Mouse (Mus musculus) kidney, postnatal 10 days (tissue): ENCODE data around the gene Rab43.
A peak's percentile ranks its signal among the peaks of the same experiment; 100 is the strongest.
"Not testable (repeated sequence)": the region's sequence is repeated elsewhere in the genome, so short reads cannot be mapped to it uniquely, and the experiment has no call there.

ENCODE experiments used
- DNase-seq: peaks from one replicate; pipeline ENCODE4 v3.0.0; 2021; ENCODE audit warnings: mixed read lengths

Rab43 gene

DNA sequence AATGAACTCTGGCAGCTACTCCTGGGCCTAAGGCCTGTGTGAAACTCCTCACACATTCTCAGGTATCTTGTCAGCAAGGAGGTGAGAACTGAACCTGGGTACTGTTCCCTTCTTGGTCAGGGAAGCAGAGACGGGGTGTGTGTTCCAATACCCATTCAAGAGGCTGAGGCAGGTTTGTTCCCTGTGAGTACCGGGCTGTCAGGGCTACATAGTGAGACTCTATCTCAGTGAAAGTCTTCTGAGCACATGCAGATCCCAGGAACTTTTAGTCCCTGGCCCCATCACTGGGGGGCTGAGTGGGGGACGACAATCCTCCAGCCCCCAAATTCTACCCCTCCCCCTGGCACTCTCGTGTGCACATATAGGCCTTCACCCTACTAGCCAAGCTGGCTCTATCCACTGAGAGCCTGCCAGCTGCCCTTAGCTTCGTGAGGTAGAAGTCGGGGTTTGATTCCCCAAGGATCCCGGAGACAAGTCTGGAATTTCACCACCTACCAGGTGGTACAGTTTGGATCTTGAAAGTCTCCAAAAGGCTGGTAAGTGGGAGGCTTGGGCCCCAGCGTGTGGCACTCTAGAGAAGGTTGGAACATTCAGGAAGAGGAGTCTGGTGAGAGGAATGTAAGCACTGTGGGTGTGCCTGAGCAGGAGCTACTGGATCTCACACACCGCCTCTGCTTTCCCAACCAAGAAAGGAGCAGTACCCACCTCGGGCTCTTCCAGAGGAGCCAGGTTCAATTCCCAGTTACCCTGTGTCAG is 31.2 kb downstream of the Rab43 start:
- no peak for DNase-seq

DNA sequence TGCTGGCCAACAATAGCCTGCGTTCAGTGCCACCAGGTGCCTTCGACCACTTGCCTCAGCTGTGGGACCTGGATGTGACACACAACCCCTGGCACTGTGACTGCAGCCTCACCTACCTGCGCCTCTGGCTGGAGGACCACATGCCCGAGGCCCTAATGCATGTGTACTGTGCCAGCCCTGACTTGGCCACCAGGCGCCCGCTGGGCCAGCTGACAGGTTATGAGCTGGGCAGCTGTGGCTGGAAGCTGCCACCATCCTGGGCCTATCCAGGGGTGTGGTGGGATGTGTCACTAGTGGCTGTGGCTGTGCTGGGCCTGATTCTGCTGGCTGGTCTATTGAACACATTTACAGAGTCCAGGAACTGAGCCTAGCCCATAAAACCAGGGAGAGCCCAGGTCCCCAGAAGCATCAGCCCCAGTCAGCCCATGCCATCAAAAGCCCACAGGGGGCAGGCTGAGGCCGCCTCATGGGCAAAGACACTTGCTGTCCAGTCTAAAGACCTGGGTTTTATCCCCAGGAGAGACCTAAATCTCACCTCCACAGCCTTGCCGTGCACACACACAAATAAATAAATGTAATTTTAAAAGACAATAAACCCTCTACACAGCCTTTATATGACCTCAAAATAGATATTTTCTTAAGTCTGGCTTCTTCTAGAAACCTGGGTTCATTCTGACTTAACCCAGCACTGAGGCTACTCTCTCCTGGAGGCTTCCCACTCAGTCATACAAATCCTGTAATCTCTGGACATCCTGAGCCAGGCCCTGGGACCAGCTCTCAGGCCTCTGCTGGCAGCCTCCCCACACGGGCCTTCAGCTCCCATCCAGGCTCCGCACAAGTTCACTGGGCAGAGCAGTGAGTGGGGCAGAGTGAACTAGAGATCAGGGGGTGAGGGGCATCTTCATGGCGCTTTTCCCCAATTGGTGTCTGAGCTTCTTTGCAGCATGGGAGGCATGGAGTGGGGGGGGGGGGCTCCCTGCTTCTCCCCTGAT is 32.5 kb downstream of the Rab43 start:
- DNase-seq, result peak; percentile 32

- peak; percentile 42 for DNase-seq
These were observed 33.4 kb downstream of the Rab43 start for GRCm38 (mm10) chr6:87778294-87779173.

- DNase-seq, result no peak
These were observed 34.1 kb downstream of the Rab43 start, which contains the start of gene Gp9 for GRCm38 (mm10) chr6:87777842-87778241. Gene Gp9 (plus strand): TSS chr6:87778072.

- no peak for DNase-seq
These were observed 35.3 kb downstream of the Rab43 start for GRCm38 (mm10) chr6:87776663-87777062.

- no peak for DNase-seq
These were observed 36.2 kb downstream of the Rab43 start for GRCm38 (mm10) chr6:87775588-87776245.

DNA sequence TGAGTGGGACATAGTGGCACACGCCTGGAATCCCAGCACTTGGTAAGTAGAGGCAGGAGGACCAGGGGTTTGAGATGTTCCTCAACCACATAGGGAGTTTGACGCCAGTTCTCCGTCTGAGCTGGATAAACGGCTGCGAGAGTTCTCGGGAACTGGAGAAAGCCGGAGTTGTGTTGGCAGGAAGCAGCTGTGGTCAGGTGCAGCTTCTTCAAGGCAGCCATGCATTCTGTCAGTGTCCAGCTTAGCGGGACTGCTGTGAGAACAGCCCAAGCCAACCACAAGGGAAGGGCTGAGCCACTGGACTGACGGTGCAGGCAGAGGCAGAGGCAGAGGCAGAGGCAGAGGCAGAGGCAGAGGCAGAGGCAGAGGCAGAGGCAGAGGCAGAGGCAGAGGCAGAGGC is 37.1 kb downstream of the Rab43 start:
- DNase-seq, result no peak

DNA sequence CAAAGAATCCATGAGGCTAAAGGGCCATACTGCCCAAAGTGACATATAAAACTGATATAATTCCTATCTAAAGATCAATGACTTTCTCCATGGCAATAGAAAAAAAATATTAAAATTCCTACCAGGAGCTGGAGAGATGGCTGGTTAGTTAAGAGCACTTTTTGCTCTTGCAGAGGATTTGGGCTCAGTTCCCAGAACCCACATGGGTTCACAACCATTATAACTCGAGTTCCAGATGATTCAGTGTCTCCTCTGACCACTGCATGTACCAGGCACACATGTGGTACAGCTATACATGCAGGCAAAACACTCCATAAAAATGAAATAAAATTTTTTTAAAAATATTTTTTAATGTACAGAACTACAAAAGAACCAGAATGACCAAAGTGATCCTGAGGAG is 37.5 kb downstream of the Rab43 start:
- no peak for DNase-seq

DNA sequence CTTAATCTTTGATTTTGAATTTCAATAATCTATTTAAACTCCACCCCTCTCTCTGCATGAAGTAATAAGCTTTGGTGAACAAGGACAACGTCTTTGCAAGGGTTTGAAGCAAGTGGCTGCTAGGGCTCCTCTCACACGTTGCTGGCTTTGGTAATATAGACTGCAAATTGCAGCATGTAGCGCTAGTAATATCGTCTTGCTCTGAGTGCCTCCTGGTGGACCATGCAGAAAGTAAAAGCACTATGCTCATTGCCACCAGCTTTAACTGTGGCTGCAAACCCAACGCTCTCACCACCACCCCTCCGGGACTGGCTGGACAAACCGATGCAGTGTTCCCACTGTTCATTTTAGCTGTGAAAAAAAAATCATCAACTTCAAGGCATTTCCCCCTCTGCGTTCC is 41.3 kb downstream of the Rab43 start:
- peak; percentile 53 for DNase-seq

- DNase-seq, result not testable (repeated sequence)
These were observed 47.7 kb downstream of the Rab43 start for GRCm38 (mm10) chr6:87764296-87764695.

DNA sequence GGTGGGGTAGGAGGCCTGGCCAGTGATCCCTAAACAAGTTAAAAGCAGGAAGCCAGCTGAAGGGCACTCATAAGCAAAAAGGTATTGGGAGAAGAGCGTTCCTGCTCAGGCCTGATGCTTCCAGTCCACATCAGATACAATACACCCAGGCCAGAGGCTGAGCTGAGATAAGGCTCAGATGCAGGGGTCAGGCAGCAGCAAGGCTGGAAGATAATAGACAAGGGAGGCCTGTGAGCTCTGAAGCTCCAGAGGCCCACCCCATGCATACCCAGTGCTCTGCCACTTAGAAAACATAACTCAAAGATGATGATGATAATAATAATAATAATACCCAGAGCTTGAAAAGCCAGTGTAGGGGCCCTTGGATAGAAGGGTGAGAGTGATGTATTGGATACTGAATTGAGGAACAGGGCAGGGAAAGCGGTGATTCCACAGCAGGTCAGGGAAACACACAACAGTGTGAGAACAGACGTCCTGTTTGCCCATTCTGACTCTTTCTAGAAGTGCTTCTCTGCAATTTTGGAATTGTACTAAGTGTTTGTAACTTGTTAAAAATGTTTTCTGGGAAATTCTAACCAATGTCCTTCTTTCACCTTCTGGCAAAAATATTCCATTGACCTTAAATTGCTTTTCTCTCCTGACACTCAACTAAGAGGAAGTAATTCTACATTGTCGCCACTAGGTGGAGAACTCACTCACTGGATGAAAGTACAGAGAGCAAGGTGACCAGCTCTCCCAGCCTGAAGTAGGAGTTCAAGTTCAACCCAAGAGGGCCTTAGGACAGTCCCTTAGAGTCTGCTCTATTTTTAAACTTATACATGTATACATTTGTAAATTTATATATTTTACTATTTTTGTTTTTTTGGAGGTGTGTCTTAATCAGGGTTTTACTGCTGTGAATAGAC is 48.3 kb downstream of the Rab43 start:
- DNase-seq, result peak; percentile 27

GRCm38 (mm10) chr6:87762161-87762560 is 49.8 kb downstream of the Rab43 start:
- peak; percentile 2 for DNase-seq

DNA sequence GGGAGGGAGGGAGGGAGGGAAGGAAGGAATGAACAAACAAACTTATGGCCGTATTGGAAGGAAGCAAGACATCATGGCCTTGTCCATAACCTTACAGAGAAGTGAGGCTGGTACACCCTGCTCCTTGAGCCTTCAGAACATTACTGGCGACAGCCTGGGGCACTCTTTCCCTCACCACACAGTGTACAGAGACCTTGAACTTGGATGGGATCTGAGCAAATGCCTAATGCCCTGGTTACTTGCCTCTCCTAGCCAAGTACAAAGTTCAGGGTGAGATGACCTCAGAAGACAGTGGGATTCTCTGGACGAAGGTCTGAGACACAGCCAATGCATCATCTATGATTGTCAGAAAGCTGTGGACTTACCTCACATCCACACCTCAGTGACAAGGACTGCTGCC is 52.1 kb downstream of the Rab43 start:
- DNase-seq, result peak; percentile 3

- peak; percentile 2 for DNase-seq
These were observed 52.6 kb downstream of the Rab43 start for GRCm38 (mm10) chr6:87759404-87759803.

DNA sequence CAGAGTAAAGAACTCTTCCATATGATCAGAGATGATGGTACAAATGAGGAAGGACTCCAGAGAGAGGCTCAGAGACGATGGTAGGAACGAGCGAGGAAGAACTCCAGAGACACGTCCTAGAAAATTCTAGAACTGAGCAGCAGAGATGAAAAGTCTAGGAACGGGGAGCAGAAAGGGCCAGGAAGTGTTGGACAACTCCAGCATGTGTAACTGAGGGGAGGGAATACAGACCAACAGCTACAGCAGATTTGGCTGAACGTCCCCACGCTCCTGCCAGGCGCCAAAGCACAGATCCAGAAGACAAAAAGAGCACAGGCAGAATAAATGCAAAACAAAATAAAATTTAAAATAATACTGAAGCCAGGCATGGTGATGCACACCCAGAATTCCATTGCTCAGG is 55.1 kb downstream of the Rab43 start:
- DNase-seq, result no peak

DNA sequence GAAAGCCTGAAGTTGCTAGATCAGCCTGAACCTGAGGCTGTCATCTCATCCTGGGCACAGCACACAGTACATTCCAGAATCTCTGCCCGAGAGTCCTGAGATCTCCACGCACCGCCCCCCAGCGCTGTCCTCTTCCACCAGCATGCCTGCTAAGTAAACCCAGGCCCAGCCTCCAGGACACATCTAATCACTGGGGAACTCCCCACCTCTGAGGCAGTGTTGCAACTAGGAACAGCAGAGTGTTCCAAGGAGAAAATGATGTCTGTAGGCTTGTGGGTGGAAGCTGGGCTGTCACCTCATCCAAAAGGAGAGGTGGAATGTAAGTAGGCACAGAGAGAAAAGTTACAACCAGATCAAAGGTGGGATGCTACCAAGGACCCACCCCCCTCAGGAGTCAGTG is 56.8 kb downstream of the Rab43 start:
- DNase-seq, result no peak

DNA sequence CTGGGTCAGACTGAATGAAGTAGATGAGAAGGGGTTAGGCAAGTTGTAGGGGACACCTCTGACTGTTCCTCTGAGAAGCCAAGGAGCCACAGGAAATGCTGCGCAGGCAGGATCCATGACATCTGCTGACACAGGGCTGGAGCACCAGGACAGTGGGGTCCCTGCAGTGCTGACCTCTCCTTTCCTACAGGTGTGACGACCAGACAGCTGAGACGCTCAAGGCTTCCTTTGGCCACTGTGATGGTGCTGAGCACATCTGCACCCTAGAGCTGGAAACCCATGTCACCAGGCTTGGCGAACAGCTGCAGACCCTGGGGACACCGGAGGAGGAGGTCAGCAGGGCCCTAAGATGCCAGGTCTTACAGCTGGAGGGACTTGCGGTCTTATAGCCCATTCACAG is 60.4 kb downstream of the Rab43 start:
- no peak for DNase-seq

DNA sequence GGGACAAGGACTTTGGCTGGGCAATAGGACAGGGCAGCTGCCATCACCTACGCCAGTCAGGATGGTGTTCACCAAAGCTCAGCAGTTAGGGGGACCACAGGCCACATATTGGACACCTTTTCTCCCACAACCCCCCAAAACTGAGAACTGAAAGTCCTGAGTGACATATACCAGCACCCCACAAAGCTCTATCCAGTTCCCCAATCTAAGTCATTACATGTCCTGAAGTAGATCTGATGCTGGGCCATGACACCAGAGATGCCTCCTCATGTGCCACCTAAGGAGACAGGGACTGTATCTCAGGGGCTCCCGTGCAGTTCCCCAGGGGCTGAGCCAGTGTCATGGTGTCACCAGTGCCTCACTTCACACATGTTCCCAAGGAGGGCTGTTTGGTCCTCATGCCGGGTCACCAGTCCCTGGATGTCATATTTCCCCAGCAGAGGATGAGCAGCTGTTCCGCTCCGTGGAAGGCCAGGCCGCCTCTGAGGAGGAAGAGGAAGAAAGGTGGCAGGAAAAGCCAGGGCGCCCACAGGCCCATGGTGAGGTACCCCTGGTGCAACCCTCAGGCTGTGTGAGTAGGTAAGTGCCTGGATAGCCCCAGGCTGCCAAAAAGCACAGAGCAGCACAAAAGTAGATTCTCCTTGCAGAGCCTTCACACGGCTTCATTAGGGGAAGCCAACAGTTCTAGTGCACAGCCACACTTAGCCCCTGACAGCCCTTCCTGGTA is 61.6 kb downstream of the Rab43 start:
- DNase-seq, result no peak

DNA sequence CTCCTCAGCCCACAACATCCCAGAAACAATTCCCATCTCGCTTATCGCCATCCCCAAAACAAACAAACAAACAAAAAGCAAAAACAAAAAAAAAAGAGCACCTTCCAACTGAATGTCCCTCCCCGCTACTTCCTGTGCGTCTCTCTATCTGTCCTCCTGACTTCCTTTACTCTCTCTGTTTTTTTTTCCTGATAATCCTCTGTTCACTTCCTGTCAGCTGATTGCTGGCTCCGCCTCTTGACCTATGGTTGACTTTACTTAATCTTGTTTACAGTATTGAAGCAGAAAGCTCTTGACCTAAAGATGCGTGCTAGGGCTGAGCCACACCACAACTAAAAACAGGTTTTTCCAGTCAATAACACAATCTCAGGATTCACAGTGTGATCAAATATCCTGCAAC is 63.4 kb downstream of the Rab43 start:
- no peak for DNase-seq

GRCm38 (mm10) chr6:87748078-87748477 is 63.9 kb downstream of the Rab43 start:
- no peak for DNase-seq
